Mouse (Mus musculus) B cell, adult 2 months (primary cell): ENCODE results near the gene Sbno1.

Experiments used
- DNase-seq, 2 experiments: peaks; one replicate each; pipeline ENCODE4 v3.0.0; 2022

Gene Sbno1

DNA sequence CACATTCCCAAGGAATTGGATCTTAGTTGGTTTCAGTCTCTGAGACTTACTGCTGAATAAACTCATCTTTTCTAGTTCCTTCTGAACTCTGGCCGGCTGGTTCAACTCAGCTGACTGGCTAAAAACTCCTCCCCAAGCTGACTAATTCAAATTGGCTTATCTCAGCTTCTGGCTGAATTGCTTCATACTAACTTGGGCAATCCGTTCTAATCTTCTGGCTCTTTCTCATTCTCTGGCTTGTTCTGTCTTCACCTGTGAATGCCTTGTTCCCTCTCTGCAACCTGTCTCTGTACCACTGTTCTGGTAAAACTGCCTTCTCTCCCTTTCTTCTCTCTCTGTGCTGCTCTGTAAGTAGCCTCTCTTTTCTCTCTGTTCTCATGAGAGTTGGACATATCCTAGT lies 16.8 kb upstream of the Sbno1 start:
- DNase-seq, result no peak

- DNase-seq, result peak; percentile 62 to 65
These were observed 14.4 kb upstream of the Sbno1 start for GRCm38 (mm10) chr5:124440094-124440701.

DNA sequence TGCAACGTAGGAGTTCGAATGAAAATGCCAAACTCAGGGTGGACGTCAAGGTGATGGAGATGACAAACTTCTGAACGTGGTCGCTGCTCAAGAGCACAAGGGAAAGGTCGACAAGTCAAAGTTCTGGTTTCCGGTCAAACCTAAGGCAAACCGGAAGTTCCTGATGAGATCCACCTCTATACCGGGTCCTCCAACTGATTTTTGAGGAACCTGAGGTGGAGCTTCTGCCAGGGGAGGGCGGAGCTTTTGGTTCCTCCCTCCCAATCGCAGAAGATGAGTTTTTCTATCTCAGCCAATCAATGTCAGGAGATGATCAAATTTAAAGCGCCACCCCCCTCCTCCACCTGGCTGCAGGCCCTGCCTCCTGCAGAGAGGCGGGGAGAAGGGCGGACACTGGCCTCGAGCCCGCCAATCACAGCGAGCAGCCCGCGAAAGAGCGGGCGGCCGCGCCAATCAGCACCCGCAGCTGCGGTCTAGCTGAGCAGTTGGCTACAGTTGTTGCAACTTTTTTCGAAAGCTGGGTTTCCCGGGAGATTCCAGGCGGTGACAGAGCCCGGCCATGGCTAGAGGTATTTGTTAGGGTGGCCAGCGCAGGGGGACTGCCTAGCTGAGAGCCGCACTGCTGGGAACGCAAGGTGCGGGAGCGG lies 13.8 kb upstream of the Sbno1 start, which contains the start of gene Kmt5a:
Gene Kmt5a, plus strand, starts transcription at position 484 of the 647 bp plus-strand sequence.
- peak; percentile 90 to 94 for DNase-seq

GRCm38 (mm10) chr5:124438746-124439145 lies 12.9 kb upstream of the Sbno1 start:
- DNase-seq, result no peak

GRCm38 (mm10) chr5:124438229-124438628 lies 12.4 kb upstream of the Sbno1 start:
- DNase-seq, result peak; percentile 50 to 51

DNA sequence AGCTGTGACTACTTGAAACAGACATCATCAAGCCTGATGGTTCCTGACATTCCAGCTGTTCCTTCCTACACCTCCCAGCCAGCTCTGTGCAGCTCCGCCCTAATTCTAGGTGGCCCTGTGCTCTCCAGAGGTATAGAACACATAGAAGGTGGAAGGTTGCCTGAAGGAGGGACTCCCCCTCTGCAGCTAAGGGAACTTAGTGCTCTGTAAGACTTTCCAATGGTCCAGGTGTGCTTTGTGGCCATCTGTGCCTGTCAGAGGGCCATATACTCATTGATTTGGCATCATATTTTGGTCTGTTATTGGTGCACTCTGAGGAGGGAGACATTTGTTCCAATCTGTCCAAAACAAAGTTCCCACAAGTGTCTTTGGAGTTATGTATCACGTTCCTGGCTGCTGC lies 7.2 kb upstream of the Sbno1 start:
- no peak for DNase-seq

- DNase-seq, result peak; percentile 75 to 80
These were observed 6.7 kb upstream of the Sbno1 start for GRCm38 (mm10) chr5:124432398-124433012.

GRCm38 (mm10) chr5:124426475-124427071 lies 772 bp upstream of the Sbno1 start:
- DNase-seq, result no peak

DNA sequence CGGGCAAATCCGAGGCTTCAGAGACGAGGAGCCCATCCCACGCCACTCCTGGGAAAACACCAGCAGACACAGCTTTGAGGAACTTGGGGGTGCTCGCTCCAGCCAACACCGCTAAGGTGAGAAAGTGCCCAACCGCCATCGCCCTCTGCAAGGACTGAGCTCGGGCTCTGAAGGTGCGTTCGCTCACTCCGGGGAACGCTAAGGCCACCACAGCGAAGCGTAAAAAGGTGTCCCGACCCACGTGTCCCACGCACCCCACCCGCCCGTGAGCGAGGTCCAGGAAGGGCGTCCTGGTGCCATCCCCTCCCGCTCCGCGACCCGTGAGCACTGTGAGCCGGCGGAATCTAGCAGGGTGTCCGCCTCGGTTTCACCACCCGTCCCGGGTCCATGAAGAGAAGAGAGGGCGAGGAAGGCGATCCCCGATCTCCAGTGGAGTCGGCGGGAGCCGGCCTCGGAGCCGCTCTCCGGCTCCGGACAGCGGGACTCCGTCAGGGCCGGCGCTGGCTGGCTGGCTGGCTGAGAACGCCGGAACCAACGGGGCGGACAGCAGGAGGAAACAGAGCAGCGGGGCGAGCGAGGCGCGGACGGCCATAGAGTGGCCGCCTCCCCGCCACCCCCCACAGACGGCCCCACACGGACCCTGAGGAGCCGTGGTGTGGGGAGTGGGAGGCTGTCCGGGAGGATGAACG lies 934 bp downstream of the Sbno1 start:
- peak in 1 of 2 experiments; percentile 43 for DNase-seq

- DNase-seq, result peak; percentile 32 to 35
These were observed 1.5 kb downstream of the Sbno1 start for GRCm38 (mm10) chr5:124424200-124424722.

- DNase-seq, result no peak
These were observed 4.0 kb downstream of the Sbno1 start for GRCm38 (mm10) chr5:124421786-124422185.

DNA sequence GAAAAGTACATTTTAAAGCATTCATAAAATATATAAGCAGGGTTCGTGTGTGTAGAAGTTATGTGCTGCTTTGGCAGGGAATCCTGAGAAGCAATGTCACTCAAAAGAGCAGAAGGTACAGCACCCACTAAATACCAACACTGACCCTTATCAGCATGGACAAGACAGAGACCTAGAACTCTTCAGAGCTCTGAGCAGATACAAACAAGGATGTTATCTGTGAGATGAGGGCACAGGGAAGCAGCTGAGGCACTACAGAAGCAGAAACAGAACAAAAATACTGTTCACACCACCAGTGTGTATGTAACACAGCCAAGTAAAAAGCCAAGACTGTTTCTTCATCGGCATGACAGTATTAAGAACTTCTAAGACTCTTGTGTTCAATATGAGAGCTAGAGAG lies 6.9 kb downstream of the Sbno1 start:
- DNase-seq, result no peak

DNA sequence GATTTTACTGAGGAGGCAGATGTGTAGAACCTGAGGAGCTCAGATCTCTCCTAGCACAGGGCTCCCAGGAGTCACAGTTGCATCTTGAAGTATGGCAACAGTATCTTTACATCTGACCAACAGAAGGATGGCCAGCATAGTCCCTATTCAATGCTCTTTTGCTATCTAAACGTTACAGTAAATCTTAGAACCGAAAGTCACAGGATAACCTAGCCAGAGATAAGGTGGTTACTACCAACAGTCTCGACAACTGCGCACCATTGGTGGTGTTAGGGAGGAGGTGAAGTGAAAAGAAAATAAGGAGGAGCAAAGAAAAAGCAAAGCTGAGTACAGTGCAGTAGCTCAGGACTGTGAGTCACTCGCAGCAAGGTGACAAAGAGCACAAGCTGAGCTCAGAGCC lies 13.6 kb downstream of the Sbno1 start:
- no peak for DNase-seq

- DNase-seq, result peak; percentile 34 to 49
These were observed 15.0 kb downstream of the Sbno1 start for GRCm38 (mm10) chr5:124410808-124411207.

DNA sequence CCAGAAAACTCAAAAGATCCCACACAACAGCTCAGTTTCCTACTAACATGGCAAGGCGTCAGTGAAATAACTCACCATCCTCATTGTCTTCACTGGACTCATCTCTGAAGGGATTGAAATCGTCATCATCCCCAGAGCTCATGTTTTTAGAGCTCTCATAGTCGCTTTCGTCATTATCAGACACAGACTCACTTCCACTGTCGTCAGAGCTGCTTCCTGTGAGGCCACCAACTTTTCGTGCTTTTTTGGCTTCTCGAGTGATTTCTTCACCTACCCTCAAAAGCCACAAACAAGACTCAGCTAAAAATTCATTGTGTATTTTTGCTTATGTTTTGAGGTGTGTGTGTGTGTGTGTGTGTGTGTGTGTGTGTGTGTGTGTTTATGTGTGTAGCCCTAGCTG lies 32.1 kb downstream of the Sbno1 start:
- no peak for DNase-seq

GRCm38 (mm10) chr5:124392412-124392811 lies 33.4 kb downstream of the Sbno1 start:
- DNase-seq, result no peak

- peak; percentile 35 to 45 for DNase-seq
These were observed 37.9 kb downstream of the Sbno1 start for GRCm38 (mm10) chr5:124387932-124388331.

DNA sequence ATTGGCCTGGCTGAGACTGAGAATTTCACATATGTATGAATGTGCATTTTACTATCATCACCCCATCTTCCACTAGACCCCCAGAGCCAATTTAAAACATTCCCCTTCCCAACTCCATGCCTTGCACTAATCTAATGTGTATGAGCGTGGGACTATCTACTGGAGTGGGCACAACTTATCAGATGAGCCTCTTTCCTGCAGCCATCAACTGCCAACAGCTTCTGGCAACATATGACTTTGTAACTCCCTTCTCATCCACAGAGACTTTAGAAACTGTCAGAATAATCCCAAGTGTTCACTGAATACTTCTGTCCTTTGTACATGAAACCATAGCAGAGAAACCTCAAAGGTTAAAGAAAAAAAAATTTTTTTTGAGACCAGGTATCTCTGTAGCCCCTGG lies 45.7 kb downstream of the Sbno1 start:
- DNase-seq, result no peak

- DNase-seq, result no peak
These were observed 48.7 kb downstream of the Sbno1 start for GRCm38 (mm10) chr5:124377149-124377548.

- DNase-seq, result no peak
These were observed 49.4 kb downstream of the Sbno1 start for GRCm38 (mm10) chr5:124376401-124376800.

DNA sequence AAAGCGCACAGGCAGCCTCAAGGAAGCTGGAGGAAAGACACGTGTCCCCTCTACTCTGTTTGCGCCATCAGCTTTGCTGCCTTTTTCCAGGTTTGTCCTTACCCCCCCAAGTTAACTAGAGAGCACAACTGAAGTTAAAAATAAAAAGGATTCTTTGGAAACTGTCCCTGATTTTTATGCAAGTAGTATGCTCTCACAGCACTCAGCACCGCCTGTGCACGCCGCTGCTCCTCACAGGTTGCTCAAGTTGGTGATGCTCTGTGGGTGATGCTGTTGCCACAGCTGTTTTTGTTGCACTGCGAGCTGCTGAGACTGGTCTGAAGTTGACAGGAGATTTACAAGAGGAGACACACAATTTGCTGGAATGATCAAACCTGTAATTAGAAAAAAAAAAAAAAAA lies 51.5 kb downstream of the Sbno1 start:
- no peak for DNase-seq

DNA sequence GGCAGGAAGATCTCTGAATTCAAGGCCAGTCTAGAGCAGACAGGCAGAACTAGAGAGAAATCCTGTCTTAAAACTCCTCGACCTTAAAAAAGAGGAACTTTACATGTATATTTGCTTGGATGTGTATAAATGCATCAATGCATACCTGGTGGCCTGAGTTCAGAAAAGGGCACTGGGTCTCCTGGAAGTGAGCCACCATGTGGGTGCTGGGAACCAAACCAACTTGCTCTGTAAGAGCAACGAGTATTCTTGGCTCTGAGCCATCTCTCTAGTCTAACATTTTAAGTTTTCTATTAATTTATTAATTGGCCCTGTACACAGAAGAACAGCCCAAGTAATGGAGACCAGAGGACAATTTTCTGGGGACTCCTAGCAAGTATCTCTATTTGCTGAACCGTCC lies 59.1 kb downstream of the Sbno1 start:
- peak; percentile 12 to 31 for DNase-seq

DNA sequence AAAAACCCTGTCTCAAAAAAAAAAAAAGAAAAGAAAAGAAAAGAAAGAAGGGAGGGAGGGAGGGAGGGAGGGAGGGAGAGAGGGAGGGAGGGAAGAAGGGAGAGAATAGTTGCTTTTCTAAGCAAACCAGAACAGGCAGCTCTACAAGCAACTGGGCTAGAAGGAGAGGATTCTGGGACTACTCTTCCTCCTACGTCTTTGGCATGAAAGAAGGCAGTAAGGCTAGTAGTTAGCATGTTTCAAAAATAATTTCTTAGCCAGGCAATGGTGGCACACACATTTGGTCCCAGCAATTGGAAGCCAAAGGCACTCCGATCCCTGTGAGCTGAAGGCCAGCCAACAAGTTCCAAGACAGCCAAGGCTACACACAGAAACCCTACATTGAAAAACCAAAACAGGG lies 60.0 kb downstream of the Sbno1 start:
- no peak for DNase-seq
